ENCODE assay signal across 31 mouse cellular contexts in genomic region chr6:87483900-87484289, GRCm38 (mm10). TPM values are rescaled to one million over a fixed set of nuclear protein-coding genes. Genes with fewer than 3 reads are reported as not detected.
A peak's percentile ranks its signal among the peaks of the same experiment; 100 is the strongest.
DNase-seq lines count a peak whose midpoint lies in the region; ATAC-seq and TF ChIP-seq lines count a peak whose summit lies in the region.
"Had no signal": no experiment of that assay in that cellular context is flagged by ENCODE, and none has a peak within 500 bp of the region (broad histone marks: within the 10 kb centered on the region; RNA-seq: fewer than 3 reads in every experiment).

No protein-coding gene starts in this region.

- TF ChIP-seq CTCF in midbrain, postnatal 0 days (IDR thresholded peaks at IDR 0.05): no peak

- H3K27me3 ChIP-seq in embryonic facial prominence, embryonic 12.5 days: no peaks in the 10 kb centered on the region
- H3K27me3 ChIP-seq in embryonic facial prominence, embryonic 10.5 days (replicated peaks; ENCODE audit: low read depth, poor library complexity, severe bottlenecking): no peaks in the 10 kb centered on the region
- no peaks in the 10 kb centered on the region for H3K27me3 ChIP-seq in midbrain, embryonic 10.5 days (ENCODE audit: low read depth, poor library complexity, severe bottlenecking)
- no peaks in the 10 kb centered on the region for H3K27me3 ChIP-seq in midbrain, postnatal 0 days (ENCODE audit: insufficient read depth, low read length)
- no peaks in the 10 kb centered on the region for H3K27me3 ChIP-seq in embryonic facial prominence, embryonic 14.5 days (replicated peaks; ENCODE audit: control insufficient read depth, insufficient read depth, low read length)
- H3K27me3 ChIP-seq in neural tube, embryonic 15.5 days (replicated peaks): no peaks in the 10 kb centered on the region
- H3K27me3 ChIP-seq: megakaryocyte, embryonic 14.5 days had no signal

- no peak overlapping the region for H3K4me3 ChIP-seq in embryonic facial prominence, embryonic 12.5 days
- H3K4me3 ChIP-seq in embryonic facial prominence, embryonic 10.5 days: no peak overlapping the region
- no peak overlapping the region for H3K4me3 ChIP-seq in midbrain, embryonic 10.5 days
- no peak overlapping the region for H3K4me3 ChIP-seq in midbrain, postnatal 0 days (ENCODE audit: low read depth, low read length)
- H3K4me3 ChIP-seq in embryonic facial prominence, embryonic 14.5 days (ENCODE audit: low read depth, low read length): no peak overlapping the region
- H3K4me3 ChIP-seq in neural tube, embryonic 15.5 days (replicated peaks): no peak overlapping the region
- H3K4me3 ChIP-seq: erythroblast, embryonic 14.5 days; heart, adult 2 months; liver, embryonic 12.5 days; megakaryocyte, embryonic 14.5 days had no signal

- H3K4me2 ChIP-seq in embryonic facial prominence, embryonic 12.5 days (replicated peaks): no peak overlapping the region
- no peak overlapping the region for H3K4me2 ChIP-seq in midbrain, postnatal 0 days (ENCODE audit: low read depth, low read length, poor library complexity, severe bottlenecking)
- no peak overlapping the region for H3K4me2 ChIP-seq in embryonic facial prominence, embryonic 14.5 days (ENCODE audit: low read depth, low read length)
- no peak overlapping the region for H3K4me2 ChIP-seq in neural tube, embryonic 15.5 days
- H3K4me2 ChIP-seq: liver, embryonic 12.5 days had no signal

- H3K27ac ChIP-seq in embryonic facial prominence, embryonic 12.5 days: 0 out of 2 replicates have a peak overlapping the region, but pooled peaks have one; percentile 17
- H3K27ac ChIP-seq in embryonic facial prominence, embryonic 10.5 days (replicated peaks): no peak overlapping the region; the same call in 1 of the 2 replicates
- H3K27ac ChIP-seq in midbrain, embryonic 10.5 days (replicated peaks): 0 out of 2 replicates have a peak overlapping the region, but pooled peaks have one; percentile 23
- H3K27ac ChIP-seq in midbrain, postnatal 0 days (ENCODE audit: low read depth, low read length): no peak overlapping the region
- H3K27ac ChIP-seq in embryonic facial prominence, embryonic 14.5 days (replicated peaks; ENCODE audit: low read depth, low read length): peak overlapping the region; percentile 58; the same call in 1 of the 2 replicates
- 0 out of 2 replicates have a peak overlapping the region, but pooled peaks have one; percentile 18 for H3K27ac ChIP-seq in neural tube, embryonic 15.5 days (replicated peaks)
- H3K27ac ChIP-seq: heart, adult 2 months; hindbrain, postnatal 0 days; liver, embryonic 12.5 days had no signal

- no peak overlapping the region for H3K9ac ChIP-seq in embryonic facial prominence, embryonic 12.5 days
- no peak overlapping the region for H3K9ac ChIP-seq in midbrain, postnatal 0 days (replicated peaks; ENCODE audit: low read length, poor library complexity, severe bottlenecking)
- no peak overlapping the region for H3K9ac ChIP-seq in embryonic facial prominence, embryonic 14.5 days (ENCODE audit: low read depth, low read length)
- no peak overlapping the region for H3K9ac ChIP-seq in neural tube, embryonic 15.5 days (replicated peaks)
- H3K9ac ChIP-seq: liver, embryonic 12.5 days had no signal

- H3K4me1 ChIP-seq in embryonic facial prominence, embryonic 12.5 days: 0 out of 2 replicates have a peak, but pooled peaks cover 3% of the 10 kb centered on the region
- H3K4me1 ChIP-seq in embryonic facial prominence, embryonic 10.5 days: peaks cover 14% of the 10 kb centered on the region
- H3K4me1 ChIP-seq in midbrain, embryonic 10.5 days: peaks cover 8% of the 10 kb centered on the region; the same call in 1 of the 2 replicates
- no peaks in the 10 kb centered on the region for H3K4me1 ChIP-seq in midbrain, postnatal 0 days (ENCODE audit: insufficient read depth, low read length)
- no peaks in the 10 kb centered on the region for H3K4me1 ChIP-seq in embryonic facial prominence, embryonic 14.5 days (ENCODE audit: control insufficient read depth, insufficient read depth, low read length)
- peaks cover 12% of the 10 kb centered on the region for H3K4me1 ChIP-seq in neural tube, embryonic 15.5 days
- H3K4me1 ChIP-seq: liver, embryonic 12.5 days had no signal

- ATAC-seq in embryonic facial prominence, embryonic 12.5 days (ENCODE audit: insufficient number of reproducible peaks, insufficient read depth, low FRiP score, low TSS enrichment): no peak
- no peak for ATAC-seq in midbrain, postnatal 0 days (ENCODE audit: low FRiP score)
- ATAC-seq in embryonic facial prominence, embryonic 14.5 days (ENCODE audit: low read depth): no peak
- no peak for ATAC-seq in neural tube, embryonic 15.5 days (ENCODE audit: low FRiP score)
- ATAC-seq: activated CD4-positive, CD25-positive, alpha-beta regulatory T cell, adult 4 months; CD4-positive, CD25-positive, alpha-beta regulatory T cell, adult 4 months; forebrain, embryonic 16.5 days; hindbrain, postnatal 0 days; intestine, postnatal 0 days; liver, embryonic 12.5 days had no signal

- no peak for DNase-seq in embryonic facial prominence, embryonic 10.5 days (ENCODE audit: low spot score)
- no peak for DNase-seq in midbrain, embryonic 10.5 days (ENCODE audit: low spot score)
- no peak for DNase-seq in midbrain, postnatal 0 days (ENCODE audit: low spot score)
- DNase-seq in embryonic facial prominence, embryonic 14.5 days (ENCODE audit: low spot score): peak; percentile 15
- no peak for DNase-seq in layer of hippocampus, postnatal 25 days (ENCODE audit: extremely low spot score in 1 of 2, low spot score in 1 of 2)
- no peak for DNase-seq in gastrocnemius, adult 18-20 months (ENCODE audit: low spot score)
- DNase-seq: adrenal gland, postnatal 25 days; cerebellum, adult 11-12 months; cerebellum, postnatal 14 days; embryo, embryonic 11 days; gastrocnemius, postnatal 10 days; heart, adult 2 months; layer of hippocampus, postnatal 36 days; lung, adult 2 months; thymus, adult 18-20 months had no signal

- no peaks in the 10 kb centered on the region for H3K9me3 ChIP-seq in embryonic facial prominence, embryonic 12.5 days
- no peaks in the 10 kb centered on the region for H3K9me3 ChIP-seq in embryonic facial prominence, embryonic 10.5 days
- no peaks in the 10 kb centered on the region for H3K9me3 ChIP-seq in midbrain, embryonic 10.5 days (replicated peaks)
- no peaks in the 10 kb centered on the region for H3K9me3 ChIP-seq in midbrain, postnatal 0 days (ENCODE audit: low read length)
- no peaks in the 10 kb centered on the region for H3K9me3 ChIP-seq in embryonic facial prominence, embryonic 14.5 days (ENCODE audit: control insufficient read depth, low read length)
- no peaks in the 10 kb centered on the region for H3K9me3 ChIP-seq in neural tube, embryonic 15.5 days (replicated peaks)
- H3K9me3 ChIP-seq: liver, embryonic 12.5 days had no signal

- WGBS in embryonic facial prominence, embryonic 12.5 days: 55% methylated on average over 3 of the region's 3 CpGs
- 60% methylated on average over 3 of the region's 3 CpGs for WGBS in embryonic facial prominence, embryonic 10.5 days
- WGBS in midbrain, embryonic 10.5 days: 81% methylated on average over 3 of the region's 3 CpGs
- 74% methylated on average over 3 of the region's 3 CpGs for WGBS in midbrain, postnatal 0 days
- WGBS in embryonic facial prominence, embryonic 14.5 days: 51% methylated on average over 3 of the region's 3 CpGs
- WGBS in neural tube, embryonic 15.5 days: 57% methylated on average over 3 of the region's 3 CpGs

- no peaks in the 10 kb centered on the region for H3K36me3 ChIP-seq in embryonic facial prominence, embryonic 12.5 days
- H3K36me3 ChIP-seq in embryonic facial prominence, embryonic 10.5 days (replicated peaks): no peaks in the 10 kb centered on the region
- no peaks in the 10 kb centered on the region for H3K36me3 ChIP-seq in midbrain, embryonic 10.5 days
- no peaks in the 10 kb centered on the region for H3K36me3 ChIP-seq in midbrain, postnatal 0 days (ENCODE audit: insufficient read depth, low read length)
- H3K36me3 ChIP-seq in embryonic facial prominence, embryonic 14.5 days (ENCODE audit: control insufficient read depth, insufficient read depth, low read length): no peaks in the 10 kb centered on the region
- no peaks in the 10 kb centered on the region for H3K36me3 ChIP-seq in neural tube, embryonic 15.5 days
- H3K36me3 ChIP-seq: G1E; liver, embryonic 12.5 days had no signal

RNA-seq across cellular contexts. Expression of gene Arhgap25, which starts 49.2 kb away (rescaled TPM):
- 4.4 and 5.0 TPM in 2 replicates for polyA plus RNA-seq in embryonic facial prominence, embryonic 12.5 days (2016; fragmentation: Nextera tagmentation; extraction: Ambion mirVana)
- polyA plus RNA-seq in embryonic facial prominence, embryonic 10.5 days (2016; fragmentation: Nextera tagmentation; extraction: Ambion mirVana): 3.2 and 3.4 TPM in 2 replicates
- polyA plus RNA-seq in midbrain, embryonic 10.5 days (2016; fragmentation: Nextera tagmentation; extraction: Ambion mirVana): 2.2 and 2.6 TPM in 2 replicates
- total RNA-seq in midbrain, postnatal 0 days (2014; rRNA removed): 0.93 and 1.4 TPM in 2 replicates
- 1.2 and 1.8 TPM in 2 replicates for polyA plus RNA-seq in midbrain, postnatal 0 days (2015; fragmentation: Nextera tagmentation; extraction: Ambion mirVana)
- polyA plus RNA-seq in embryonic facial prominence, embryonic 14.5 days (2014; fragmentation: Nextera tagmentation; extraction: Ambion mirVana): 4.9 and 6.3 TPM in 2 replicates
- polyA plus RNA-seq in neural tube, embryonic 15.5 days (2015; fragmentation: Nextera tagmentation; extraction: Ambion mirVana): 3.6 and 6.3 TPM in 2 replicates
- total RNA-seq in layer of hippocampus, postnatal 25 days (2021): 1 to 10 TPM; 2.8 to 3.3 TPM
- under 1 TPM; 0.57 to 0.87 TPM for total RNA-seq in gastrocnemius, adult 18-20 months (2021)
- polyA plus RNA-seq: erythroblast, embryonic 14.5 days had no signal

RNA-seq across cellular contexts. Expression of gene Bmp10, which starts 55.1 kb away (rescaled TPM):
- polyA plus RNA-seq in embryonic facial prominence, embryonic 12.5 days (2016; fragmentation: Nextera tagmentation; extraction: Ambion mirVana): not detected in 2 replicates
- not detected in 2 replicates for polyA plus RNA-seq in embryonic facial prominence, embryonic 10.5 days (2016; fragmentation: Nextera tagmentation; extraction: Ambion mirVana)
- not detected in 2 replicates for polyA plus RNA-seq in midbrain, embryonic 10.5 days (2016; fragmentation: Nextera tagmentation; extraction: Ambion mirVana)
- total RNA-seq in midbrain, postnatal 0 days (2014; rRNA removed): not detected in 2 replicates
- polyA plus RNA-seq in midbrain, postnatal 0 days (2015; fragmentation: Nextera tagmentation; extraction: Ambion mirVana): not detected in 2 replicates
- polyA plus RNA-seq in embryonic facial prominence, embryonic 14.5 days (2014; fragmentation: Nextera tagmentation; extraction: Ambion mirVana): not detected in 2 replicates
- polyA plus RNA-seq in neural tube, embryonic 15.5 days (2015; fragmentation: Nextera tagmentation; extraction: Ambion mirVana): not detected in 2 replicates
- total RNA-seq in layer of hippocampus, postnatal 25 days (2021): under 1 TPM in 1 of 2 experiments, not detected in 1; 0.05 TPM
- not detected for total RNA-seq in gastrocnemius, adult 18-20 months (2021)
- total RNA-seq: adrenal gland, postnatal 25 days; gastrocnemius, postnatal 10 days; hematopoietic stem cell, adult 5-6 weeks; layer of hippocampus, adult 18-20 months; layer of hippocampus, postnatal 36 days; left cerebral cortex, postnatal 36 days had no signal
- polyA plus RNA-seq: activated CD4-positive, CD25-positive, alpha-beta regulatory T cell, adult 4 months; CD4-positive, CD25-positive, alpha-beta regulatory T cell, adult 4 months; erythroblast, embryonic 14.5 days; forebrain, embryonic 16.5 days; G1E; hindbrain, postnatal 0 days; intestine, postnatal 0 days; kidney, embryonic 16.5 days; lung, adult 2 months; neural tube, embryonic 14.5 days had no signal

Comparison
In these comparisons a context has a peak if more than half of its experiments do, and no peak if none do; other contexts are left out.
1. H3K27ac ChIP-seq: peak in embryonic facial prominence, embryonic 12.5 days (single experiment), midbrain, embryonic 10.5 days (single experiment), embryonic facial prominence, embryonic 14.5 days (single experiment) and neural tube, embryonic 15.5 days (single experiment); none in embryonic facial prominence, embryonic 10.5 days (single experiment) and midbrain, postnatal 0 days (single experiment).